Mouse (Mus musculus) heart, postnatal 0 days (tissue): ENCODE measurements around the gene Gm3594.
"Not testable (repeated sequence)": the region's sequence is repeated elsewhere in the genome, so short reads cannot be mapped to it uniquely, and the experiment has no call there.

Source experiments
- CTCF ChIP-seq: IDR thresholded peaks from 2 replicates; pipeline ENCODE4 v1.5.1; 2016; ENCODE audit warnings: antibody characterized with exemption, control low read depth, low read depth
- EP300 ChIP-seq: IDR thresholded peaks from 2 replicates; pipeline ENCODE4 v1.6.1; 2016; ENCODE audit warnings: antibody characterized with exemption, low read depth

- not testable (repeated sequence) for TF ChIP-seq CTCF, EP300
Measured at GRCm38 (mm10) chr14:6440774-6441173, 3.6 kb downstream of the Gm3594 start.
